In genomic region chr19:32259048-32259447, GRCm38 (mm10) we compare ENCODE assay signal across 23 mouse cellular contexts.
DNase-seq lines count a peak whose midpoint lies in the region; ATAC-seq and TF ChIP-seq lines count a peak whose summit lies in the region.
"Had no signal": no experiment of that assay in that cellular context is flagged by ENCODE, and none has a peak within 500 bp of the region (broad histone marks: within the 10 kb centered on the region; RNA-seq: fewer than 3 reads in every experiment).

No protein-coding gene starts in this region.

- no peak overlapping the region for H3K9ac ChIP-seq in hindbrain, embryonic 13.5 days
- H3K9ac ChIP-seq: embryonic facial prominence, embryonic 13.5 days; forebrain, embryonic 15.5 days; heart, embryonic 15.5 days; liver, embryonic 14.5 days; neural tube, embryonic 12.5 days; stomach, embryonic 15.5 days had no signal

- TF ChIP-seq POLR2A in spleen, adult 2 months (IDR thresholded peaks at IDR 0.05; ENCODE audit: low read depth, low read length), result no peak

- H3K27me3 ChIP-seq in spleen, adult 2 months (ENCODE audit: control insufficient read depth, insufficient read depth, low read length), result no peaks in the 10 kb centered on the region
- no peaks in the 10 kb centered on the region for H3K27me3 ChIP-seq in hindbrain, embryonic 13.5 days
- H3K27me3 ChIP-seq: embryonic facial prominence, embryonic 13.5 days; forebrain, embryonic 15.5 days; heart, embryonic 15.5 days; neural tube, embryonic 12.5 days; stomach, embryonic 15.5 days had no signal

- H3K4me2 ChIP-seq in hindbrain, embryonic 13.5 days, result no peak overlapping the region
- H3K4me2 ChIP-seq: embryonic facial prominence, embryonic 13.5 days; forebrain, embryonic 15.5 days; heart, embryonic 15.5 days; neural tube, embryonic 12.5 days; stomach, embryonic 15.5 days had no signal

- H3K9me3 ChIP-seq in hindbrain, embryonic 13.5 days, result no peaks in the 10 kb centered on the region
- H3K9me3 ChIP-seq: embryonic facial prominence, embryonic 13.5 days; forebrain, embryonic 15.5 days; heart, embryonic 15.5 days; midbrain, embryonic 10.5 days; neural tube, embryonic 12.5 days; stomach, embryonic 15.5 days had no signal

- H3K36me3 ChIP-seq in spleen, adult 2 months (ENCODE audit: control insufficient read depth, insufficient read depth, low read length), result no peaks in the 10 kb centered on the region
- no peaks in the 10 kb centered on the region for H3K36me3 ChIP-seq in hindbrain, embryonic 13.5 days
- H3K36me3 ChIP-seq: embryonic facial prominence, embryonic 13.5 days; forebrain, embryonic 15.5 days; heart, embryonic 15.5 days; midbrain, embryonic 10.5 days; neural tube, embryonic 12.5 days; stomach, embryonic 15.5 days had no signal

- no peak overlapping the region for H3K4me3 ChIP-seq in spleen, adult 2 months (ENCODE audit: extremely low read depth, insufficient read depth, insufficient read length)
- no peak overlapping the region for H3K4me3 ChIP-seq in hindbrain, embryonic 13.5 days
- H3K4me3 ChIP-seq: embryonic facial prominence, embryonic 13.5 days; forebrain, embryonic 15.5 days; heart, embryonic 15.5 days; midbrain, embryonic 10.5 days; neural tube, embryonic 12.5 days; stomach, embryonic 15.5 days had no signal

- TF ChIP-seq CTCF in spleen, adult 2 months (IDR thresholded peaks at IDR 0.05; ENCODE audit: extremely low read depth, insufficient read depth, insufficient read length, insufficient replicate concordance), result no peak

- 40% methylated on average over 4 of the region's 4 CpGs for WGBS in spleen, adult 2 months
- 81% methylated on average over 4 of the region's 4 CpGs for WGBS in hindbrain, embryonic 13.5 days

- H3K4me1 ChIP-seq in spleen, adult 2 months (ENCODE audit: control insufficient read depth, insufficient read depth, insufficient read length), result peaks cover 48% of the 10 kb centered on the region
- peaks cover 14% of the 10 kb centered on the region for H3K4me1 ChIP-seq in hindbrain, embryonic 13.5 days (replicated peaks)
- H3K4me1 ChIP-seq: forebrain, embryonic 15.5 days; stomach, embryonic 15.5 days had no signal

- peak overlapping the region; percentile 92 for H3K27ac ChIP-seq in spleen, adult 2 months (ENCODE audit: insufficient read depth, low read length)
- H3K27ac ChIP-seq in hindbrain, embryonic 13.5 days, result no peak overlapping the region
- H3K27ac ChIP-seq: embryonic facial prominence, embryonic 13.5 days; forebrain, embryonic 15.5 days; heart, embryonic 15.5 days; liver, embryonic 14.5 days; neural tube, embryonic 12.5 days; stomach, embryonic 15.5 days had no signal

- peak in 1 of 2 experiments; percentile 9 for DNase-seq in spleen, adult 2 months (ENCODE audit: low read depth in 1 of 2, low spot score in 2 of 2)
- DNase-seq in spleen, postnatal 10 days (ENCODE audit: low spot score in 2 of 2), result no peak
- peak; percentile 47 for DNase-seq in MEL-GATA-1-ER (ENCODE audit: extremely low read depth, low read depth)
- DNase-seq in lung, postnatal 4 days, result no peak
- no peak for DNase-seq in adrenal gland, postnatal 10 days
- DNase-seq: cerebellum, adult 11 months; gastrocnemius, postnatal 25 days; heart, postnatal 4 days; kidney, adult 11 months; kidney, postnatal 14 days; layer of hippocampus, adult 9-11 months; lung, postnatal 14 days; right cerebral cortex, adult 18-20 months; thymus, adult 18-20 months had no signal

- peak; percentile 10 to 38; a peak in 1 of 4 replicates for ATAC-seq in hematopoietic stem cell, adult 5-6 weeks (replicated peaks in 1 of 2; ENCODE audit: insufficient read depth in 1 of 2, low FRiP score in 2 of 2, low TSS enrichment in 1 of 2, low read depth in 1 of 2, poor library complexity in 2 of 2, severe bottlenecking in 2 of 2)
- no peak for ATAC-seq in hindbrain, embryonic 13.5 days (ENCODE audit: low FRiP score)
- ATAC-seq: forebrain, embryonic 15.5 days had no signal
